Comparison of ENCODE assay signal across 8 mouse cellular contexts in genomic region chr4:132842281-132842906, GRCm38 (mm10). TPM values are rescaled to one million over a fixed set of nuclear protein-coding genes. Genes with fewer than 3 reads are reported as not detected.
DNase-seq lines count a peak whose midpoint lies in the region; ATAC-seq and TF ChIP-seq lines count a peak whose summit lies in the region.

No protein-coding gene starts in this region.

- peaks cover 0 to 2% of the 10 kb centered on the region in 2 experiments; a peak in 1 of 4 replicates for H3K4me1 ChIP-seq in ES-E14 (ENCODE audit: control insufficient read depth in 2 of 2, insufficient read depth in 2 of 2, low read length in 2 of 2, poor library complexity in 1 of 2)
- H3K4me1 ChIP-seq in forebrain, postnatal 0 days (ENCODE audit: insufficient read depth): peaks cover 10% of the 10 kb centered on the region
- H3K4me1 ChIP-seq in intestine, embryonic 14.5 days (replicated peaks; ENCODE audit: control insufficient read depth, insufficient read depth, low read length): peaks cover 8% of the 10 kb centered on the region
- H3K4me1 ChIP-seq in liver, embryonic 12.5 days: peaks cover 35% of the 10 kb centered on the region
- H3K4me1 ChIP-seq in neural tube, embryonic 12.5 days: peaks cover 6% of the 10 kb centered on the region

- H3K9ac ChIP-seq in ES-E14 (ENCODE audit: insufficient read depth, low read depth, low read length, poor library complexity, severe bottlenecking): peak overlapping the region; percentile 98
- peak overlapping the region; percentile 75 for H3K9ac ChIP-seq in forebrain, postnatal 0 days
- peak overlapping the region; percentile 88 for H3K9ac ChIP-seq in intestine, embryonic 14.5 days (ENCODE audit: low read length)
- H3K9ac ChIP-seq in liver, embryonic 12.5 days: peak overlapping the region; percentile 91
- H3K9ac ChIP-seq in neural tube, embryonic 12.5 days: peak overlapping the region; percentile 85

- in situ Hi-C loops in ES-E14 (cut with MboI; ENCODE audit: low sequenced_read_pairs in 2 of 2, unreplicated experiment in 2 of 2): no loop called here

- under 1% methylated on average over 30 of the region's 30 CpGs for WGBS in forebrain, postnatal 0 days
- 1% methylated on average over 30 of the region's 30 CpGs for WGBS in intestine, embryonic 14.5 days
- WGBS in liver, embryonic 12.5 days (ENCODE audit: insufficient replicate concordance): under 1% methylated on average over 30 of the region's 30 CpGs
- under 1% methylated on average over 30 of the region's 30 CpGs for WGBS in neural tube, embryonic 12.5 days

- no peak for ATAC-seq in forebrain, postnatal 0 days
- peak; percentile 32 for ATAC-seq in intestine, embryonic 14.5 days (replicated peaks; ENCODE audit: low FRiP score, low TSS enrichment, low read depth)
- ATAC-seq in liver, embryonic 12.5 days: peak; percentile 45
- ATAC-seq in neural tube, embryonic 12.5 days (ENCODE audit: low FRiP score, low read depth): 0 out of 2 replicates have a peak, but pooled peaks have one; percentile 23

- H3K4me2 ChIP-seq in forebrain, postnatal 0 days (ENCODE audit: low read depth): peak overlapping the region; percentile 87
- H3K4me2 ChIP-seq in intestine, embryonic 14.5 days (ENCODE audit: low read length): peak overlapping the region; percentile 70
- peak overlapping the region; percentile 79 for H3K4me2 ChIP-seq in liver, embryonic 12.5 days
- peak overlapping the region; percentile 61 for H3K4me2 ChIP-seq in neural tube, embryonic 12.5 days (replicated peaks)

- no peaks in the 10 kb centered on the region; the same call in 1 of the 2 replicates for H3K9me3 ChIP-seq in ES-E14 (ENCODE audit: control insufficient read depth, insufficient read depth, low read depth, low read length)
- H3K9me3 ChIP-seq in forebrain, postnatal 0 days (ENCODE audit: low read length): no peaks in the 10 kb centered on the region
- H3K9me3 ChIP-seq in intestine, embryonic 14.5 days (ENCODE audit: control insufficient read depth, low read length): no peaks in the 10 kb centered on the region
- H3K9me3 ChIP-seq in liver, embryonic 12.5 days (replicated peaks): no peaks in the 10 kb centered on the region
- no peaks in the 10 kb centered on the region for H3K9me3 ChIP-seq in neural tube, embryonic 12.5 days

- TF ChIP-seq CTCF in forebrain, postnatal 0 days (IDR thresholded peaks at IDR 0.05; ENCODE audit: low read depth): no peak

- peak overlapping the region; percentile 48 for H3K27ac ChIP-seq in ES-E14 (ENCODE audit: insufficient read depth, low read depth, low read length, poor library complexity, severe bottlenecking)
- peak overlapping the region; percentile 62 for H3K27ac ChIP-seq in forebrain, postnatal 0 days (ENCODE audit: low read depth, low read length)
- peak overlapping the region; percentile 58 for H3K27ac ChIP-seq in intestine, embryonic 14.5 days (ENCODE audit: low read depth)
- H3K27ac ChIP-seq in liver, embryonic 12.5 days: peak overlapping the region; percentile 80
- H3K27ac ChIP-seq in neural tube, embryonic 12.5 days: no peak overlapping the region

- DNase-seq in 3134 (ENCODE audit: extremely low read depth, insufficient read length, low spot score) (peak; percentile 63), ES-E14 (ENCODE audit: low read depth, low spot score) (peak; percentile 15)
- DNase-seq in cerebellum, adult 8-10 months: peak; percentile 25
- DNase-seq in forebrain, postnatal 0 days: peak; percentile 27
- DNase-seq in intestine, embryonic 14.5 days (ENCODE audit: low spot score): peak; percentile 79
- peak; percentile 22 to 27 for DNase-seq in thymus, adult 18-20 months

- H3K36me3 ChIP-seq in ES-E14 (ENCODE audit: control insufficient read depth, insufficient read depth, low read length, poor library complexity, severe bottlenecking): peaks cover 18% of the 10 kb centered on the region
- H3K36me3 ChIP-seq in forebrain, postnatal 0 days (ENCODE audit: insufficient read depth): peaks cover 23% of the 10 kb centered on the region
- H3K36me3 ChIP-seq in intestine, embryonic 14.5 days (ENCODE audit: control insufficient read depth, insufficient read depth, low read length): peaks cover 35% of the 10 kb centered on the region
- peaks cover 37% of the 10 kb centered on the region for H3K36me3 ChIP-seq in liver, embryonic 12.5 days
- peaks cover 32% of the 10 kb centered on the region for H3K36me3 ChIP-seq in neural tube, embryonic 12.5 days

- no peaks in the 10 kb centered on the region for H3K27me3 ChIP-seq in forebrain, postnatal 0 days (ENCODE audit: insufficient read depth, low read length)
- H3K27me3 ChIP-seq in intestine, embryonic 14.5 days (replicated peaks; ENCODE audit: control insufficient read depth, insufficient read depth, low read length): no peaks in the 10 kb centered on the region
- no peaks in the 10 kb centered on the region for H3K27me3 ChIP-seq in liver, embryonic 12.5 days (replicated peaks)
- no peaks in the 10 kb centered on the region for H3K27me3 ChIP-seq in neural tube, embryonic 12.5 days (replicated peaks)

- H3K4me3 ChIP-seq in ES-E14 (ENCODE audit: insufficient read depth in 1 of 2, low read depth in 1 of 2, low read length in 2 of 2, poor library complexity in 1 of 2, severe bottlenecking in 1 of 2): peak overlapping the region; percentile 71 to 96
- H3K4me3 ChIP-seq in forebrain, postnatal 0 days (ENCODE audit: low read depth, low read length): peak overlapping the region; percentile 69
- H3K4me3 ChIP-seq in intestine, embryonic 14.5 days (ENCODE audit: low read depth, low read length): peak overlapping the region; percentile 72
- H3K4me3 ChIP-seq in liver, embryonic 12.5 days: peak overlapping the region; percentile 73
- H3K4me3 ChIP-seq in neural tube, embryonic 12.5 days: peak overlapping the region; percentile 81

TF ChIP-seq in ES-E14, 5 proteins besides CTCF, POLR2A, EP300 and RAD21:
- TF ChIP-seq HCFC1 (IDR thresholded peaks at IDR 0.05; ENCODE audit: borderline replicate concordance, insufficient read depth, low read length): no peak
- TF ChIP-seq ZNF384 (IDR thresholded peaks at IDR 0.05; ENCODE audit: low read depth, low read length): no peak
- TF ChIP-seq MAFK (IDR thresholded peaks at IDR 0.05; ENCODE audit: insufficient read depth, low read depth, low read length): no peak
- TF ChIP-seq ZC3H11A (IDR thresholded peaks at IDR 0.05; ENCODE audit: borderline replicate concordance, low read depth, low read length): no peak
- TF ChIP-seq CHD2 (IDR thresholded peaks at IDR 0.05; ENCODE audit: low read depth, low read length): no peak

RNA-seq across cellular contexts. Expression of gene Ppp1r8, which starts 0.6 kb away (rescaled TPM):
- total RNA-seq in ES-E14 (2012; rRNA removed): 90.8 and 105 TPM in 2 replicates
- total RNA-seq in forebrain, postnatal 0 days (2014; rRNA removed): 76.4 and 77.8 TPM in 2 replicates
- 42.7 and 47.7 TPM in 2 replicates for polyA plus RNA-seq in forebrain, postnatal 0 days (2015; fragmentation: Nextera tagmentation; extraction: Ambion mirVana)
- 63.1 and 72.4 TPM in 2 replicates for polyA plus RNA-seq in intestine, embryonic 14.5 days (2014; fragmentation: Nextera tagmentation; extraction: Ambion mirVana)
- 30.7 and 32.6 TPM in 2 replicates for polyA plus RNA-seq in liver, embryonic 12.5 days (2016; fragmentation: Nextera tagmentation; extraction: Ambion mirVana)
- 53.3 and 62.5 TPM in 2 replicates for polyA plus RNA-seq in neural tube, embryonic 12.5 days (2016; fragmentation: Nextera tagmentation; extraction: Ambion mirVana)

RNA-seq across cellular contexts. Expression of gene Stx12, which starts 41.9 kb away (rescaled TPM):
- 22.7 and 27.6 TPM in 2 replicates for total RNA-seq in ES-E14 (2012; rRNA removed)
- 168 and 180 TPM in 2 replicates for total RNA-seq in forebrain, postnatal 0 days (2014; rRNA removed)
- 163 and 170 TPM in 2 replicates for polyA plus RNA-seq in forebrain, postnatal 0 days (2015; fragmentation: Nextera tagmentation; extraction: Ambion mirVana)
- polyA plus RNA-seq in intestine, embryonic 14.5 days (2014; fragmentation: Nextera tagmentation; extraction: Ambion mirVana): 58.1 and 63.4 TPM in 2 replicates
- polyA plus RNA-seq in liver, embryonic 12.5 days (2016; fragmentation: Nextera tagmentation; extraction: Ambion mirVana): 21.0 and 21.7 TPM in 2 replicates
- polyA plus RNA-seq in neural tube, embryonic 12.5 days (2016; fragmentation: Nextera tagmentation; extraction: Ambion mirVana): 108 and 110 TPM in 2 replicates

RNA-seq across cellular contexts. Expression of gene Themis2, which starts 46.2 kb away (rescaled TPM):
- total RNA-seq in ES-E14 (2012; rRNA removed): 1.1 and 1.3 TPM in 2 replicates
- 0.85 and 1.00 TPM in 2 replicates for total RNA-seq in forebrain, postnatal 0 days (2014; rRNA removed)
- 0.43 and 0.50 TPM in 2 replicates for polyA plus RNA-seq in forebrain, postnatal 0 days (2015; fragmentation: Nextera tagmentation; extraction: Ambion mirVana)
- 2.0 TPM in 2 replicates for polyA plus RNA-seq in intestine, embryonic 14.5 days (2014; fragmentation: Nextera tagmentation; extraction: Ambion mirVana)
- polyA plus RNA-seq in liver, embryonic 12.5 days (2016; fragmentation: Nextera tagmentation; extraction: Ambion mirVana): 2.1 and 2.3 TPM in 2 replicates
- 0.74 and 0.79 TPM in 2 replicates for polyA plus RNA-seq in neural tube, embryonic 12.5 days (2016; fragmentation: Nextera tagmentation; extraction: Ambion mirVana)

Comparison
In these comparisons a context has a peak if more than half of its experiments do, and no peak if none do; other contexts are left out.
1. DNase-seq: peak in every context shown above with its lines; median percentile 79 in intestine, embryonic 14.5 days; 63 in 3134; 27 in forebrain, postnatal 0 days; 25 in cerebellum, adult 8-10 months; 24 in thymus, adult 18-20 months; 15 in ES-E14.